In the genomic region with DNA sequence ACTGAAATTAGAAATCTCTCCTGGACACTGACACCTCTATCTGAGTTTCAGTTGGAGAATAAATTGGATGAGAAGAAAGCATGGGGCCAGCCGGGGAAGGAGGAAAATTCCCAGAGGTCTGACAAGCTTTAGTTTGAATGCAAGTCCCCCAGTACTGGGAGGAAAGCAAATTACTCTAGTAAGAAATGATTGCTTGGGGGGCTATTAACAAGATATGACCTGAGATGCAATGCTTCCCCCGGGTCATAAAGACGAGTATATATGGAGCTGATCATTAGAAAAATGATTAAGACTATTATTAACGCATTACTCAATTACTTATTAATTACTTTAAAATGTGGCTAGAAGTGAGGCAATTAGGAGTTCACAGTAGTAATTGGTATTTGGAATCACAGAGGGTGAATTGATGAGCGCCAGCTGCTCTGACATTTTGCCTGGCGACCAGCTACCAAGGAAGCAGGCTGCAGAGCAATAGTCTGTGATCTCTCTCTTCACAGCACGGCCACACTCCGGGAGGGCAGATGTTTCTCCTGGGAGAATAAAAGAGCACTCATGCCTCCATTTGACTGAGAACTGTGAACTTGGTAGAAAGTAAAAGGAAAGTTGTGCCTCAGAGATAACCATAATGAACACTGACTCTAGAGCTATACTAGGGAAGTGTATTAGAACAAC, we compare ENCODE assay signal across 16 mouse cellular contexts. TPM values are rescaled to one million over a fixed set of nuclear protein-coding genes. Genes with fewer than 3 reads are reported as not detected.
DNase-seq lines count a peak whose midpoint lies in the region; ATAC-seq lines count a peak whose summit lies in the region.
"Had no signal": no experiment of that assay in that cellular context is flagged by ENCODE, and none has a peak within 500 bp of the region (broad histone marks: within the 10 kb centered on the region; RNA-seq: fewer than 3 reads in every experiment).

No protein-coding gene starts in this region.

- peaks cover 2% of the 10 kb centered on the region; the same call in 1 of the 2 replicates for H3K9me3 ChIP-seq in forebrain, embryonic 16.5 days (ENCODE audit: control insufficient read depth, low read length)
- H3K9me3 ChIP-seq in neural tube, embryonic 15.5 days (replicated peaks) = no peaks in the 10 kb centered on the region
- H3K9me3 ChIP-seq: heart, embryonic 15.5 days; intestine, embryonic 15.5 days; stomach, embryonic 15.5 days had no signal

- WGBS in forebrain, embryonic 16.5 days = 22% methylated on average over 8 of the region's 8 CpGs
- 26% methylated on average over 8 of the region's 8 CpGs for WGBS in neural tube, embryonic 15.5 days

- peak; percentile 17 to 42 for DNase-seq in layer of hippocampus, postnatal 14 days (ENCODE audit: low spot score in 2 of 2)
- no peak for DNase-seq in layer of hippocampus, postnatal 36 days
- peak; percentile 57 for DNase-seq in ZHBTc4 (ENCODE audit: low read depth, low spot score)
- DNase-seq in adrenal gland, adult 18-20 months (ENCODE audit: low spot score in 2 of 2) = no peak
- DNase-seq: adrenal gland, postnatal 36 days; cerebellum, adult 11-12 months; kidney, postnatal 4 days; liver; thymus, postnatal 4 days had no signal

- H3K36me3 ChIP-seq in forebrain, embryonic 16.5 days (ENCODE audit: control insufficient read depth, insufficient read depth) = no peaks in the 10 kb centered on the region
- no peaks in the 10 kb centered on the region for H3K36me3 ChIP-seq in neural tube, embryonic 15.5 days
- H3K36me3 ChIP-seq: heart, embryonic 15.5 days; intestine, embryonic 15.5 days; stomach, embryonic 15.5 days had no signal

- no peaks in the 10 kb centered on the region for H3K27me3 ChIP-seq in forebrain, embryonic 16.5 days (replicated peaks; ENCODE audit: control insufficient read depth, insufficient read depth, low read length)
- no peaks in the 10 kb centered on the region for H3K27me3 ChIP-seq in neural tube, embryonic 15.5 days (replicated peaks)
- H3K27me3 ChIP-seq: heart, embryonic 15.5 days; intestine, embryonic 15.5 days; stomach, embryonic 15.5 days had no signal

- H3K9ac ChIP-seq in forebrain, embryonic 16.5 days (replicated peaks; ENCODE audit: low read depth, low read length) = no peak overlapping the region
- H3K9ac ChIP-seq in neural tube, embryonic 15.5 days (replicated peaks) = no peak overlapping the region
- H3K9ac ChIP-seq: heart, embryonic 15.5 days; intestine, embryonic 15.5 days; stomach, embryonic 15.5 days had no signal

- no peak overlapping the region for H3K4me2 ChIP-seq in forebrain, embryonic 16.5 days (ENCODE audit: low read length)
- H3K4me2 ChIP-seq in neural tube, embryonic 15.5 days = no peak overlapping the region
- H3K4me2 ChIP-seq: heart, embryonic 15.5 days; intestine, embryonic 15.5 days; stomach, embryonic 15.5 days had no signal

- no peak overlapping the region for H3K27ac ChIP-seq in forebrain, embryonic 16.5 days (ENCODE audit: low read length)
- no peak overlapping the region for H3K27ac ChIP-seq in neural tube, embryonic 15.5 days (replicated peaks)
- H3K27ac ChIP-seq: heart, embryonic 15.5 days; intestine, embryonic 15.5 days; stomach, embryonic 15.5 days had no signal

- ATAC-seq in forebrain, embryonic 16.5 days = peak; percentile 78
- ATAC-seq in neural tube, embryonic 15.5 days (ENCODE audit: low FRiP score) = peak; percentile 53; the same call in 1 of the 2 replicates
- ATAC-seq in monocyte, adult 5-6 weeks (replicated peaks; ENCODE audit: insufficient number of reproducible peaks, low FRiP score, low TSS enrichment, poor library complexity, severe bottlenecking) = no peak
- ATAC-seq: intestine, embryonic 15.5 days; midbrain, embryonic 16.5 days had no signal

- H3K4me3 ChIP-seq in forebrain, embryonic 16.5 days (replicated peaks; ENCODE audit: low read length) = no peak overlapping the region
- H3K4me3 ChIP-seq in neural tube, embryonic 15.5 days (replicated peaks) = no peak overlapping the region
- H3K4me3 ChIP-seq: heart, embryonic 15.5 days; intestine, embryonic 15.5 days; stomach, embryonic 15.5 days had no signal

- H3K4me1 ChIP-seq in forebrain, embryonic 16.5 days (replicated peaks; ENCODE audit: control insufficient read depth, insufficient read depth, low read length) = peaks cover 6% of the 10 kb centered on the region
- H3K4me1 ChIP-seq in neural tube, embryonic 15.5 days = peaks cover 10% of the 10 kb centered on the region
- H3K4me1 ChIP-seq: heart, embryonic 15.5 days; intestine, embryonic 15.5 days; stomach, embryonic 15.5 days had no signal

RNA-seq across cellular contexts. Expression of a gene that starts 28.9 kb away (rescaled TPM):
- 10 to 100 TPM in 1 of 2 experiments, 1 to 10 TPM in 1; 7.6 to 10.4 TPM for total RNA-seq in layer of hippocampus, postnatal 14 days (2021)
- total RNA-seq in layer of hippocampus, postnatal 36 days (2021) = 1 to 10 TPM; 5.5 to 5.6 TPM
- 6.3 and 8.2 TPM in 2 replicates for polyA plus RNA-seq in forebrain, embryonic 16.5 days (2015; fragmentation: Nextera tagmentation; extraction: Ambion mirVana)
- polyA plus RNA-seq in neural tube, embryonic 15.5 days (2015; fragmentation: Nextera tagmentation; extraction: Ambion mirVana) = 10.9 and 11.8 TPM in 2 replicates
- total RNA-seq in monocyte, adult 5-6 weeks (2017) = not detected in 3 replicates
- 1 to 10 TPM; 1.8 to 2.8 TPM for total RNA-seq in adrenal gland, adult 18-20 months (2021)

Comparison
In these comparisons a context has a peak if more than half of its experiments do, and no peak if none do; other contexts are left out.
1. DNase-seq: peak in layer of hippocampus, postnatal 14 days (2 of 2) and ZHBTc4 (single experiment); none in layer of hippocampus, postnatal 36 days (0 of 2) and adrenal gland, adult 18-20 months (0 of 2).